Mouse (Mus musculus) brain, embryonic 14.5 days (tissue): ENCODE data around the gene Tdrd6. TPM values are rescaled to one million over a fixed set of nuclear protein-coding genes. Genes with fewer than 3 reads are reported as not detected.
A peak's percentile ranks its signal among the peaks of the same experiment; 100 is the strongest.

Experiments
- DNase-seq: peaks from one replicate; pipeline ENCODE4 v3.0.0-alpha.2; 2011; ENCODE audit warnings: low read depth
- CTCF ChIP-seq: fragments of 200-500 bp; IDR thresholded peaks from 2 replicates; pipeline ENCODE4 v1.5.1; 2012; ENCODE audit warnings: inconsistent platforms, mild to moderate bottlenecking, moderate library complexity, borderline replicate concordance; ENCODE audit not compliant: insufficient read depth, insufficient read length; ENCODE audit errors: extremely low read depth
- POLR2A ChIP-seq: fragments of 200-500 bp; IDR thresholded peaks from 2 replicates; pipeline ENCODE4 v1.6.1; 2012; ENCODE audit warnings: mild to moderate bottlenecking, inconsistent platforms, borderline replicate concordance; ENCODE audit not compliant: poor library complexity, insufficient read depth, insufficient read length, severe bottlenecking; ENCODE audit errors: extremely low read depth
- polyA plus RNA-seq: library from polyadenylated mRNA; depleted of rRNA; stranded (reverse); fragments of >200 nt; gene quantifications from 2 replicates; pipeline ENCODE4 v1.2.3, GENCODE M21; 2012; rRNA removed

Gene Tdrd6
- polyA plus RNA-seq, 1 experiment = 0.83 TPM

- peak; percentile 53 for DNase-seq
- TF ChIP-seq CTCF (no peak), POLR2A (no peak)
Measured at GRCm38 (mm10) chr17:43573624-43574073, 56.5 kb downstream of the Tdrd6 start.

GRCm38 (mm10) chr17:43569287-43569686 lies 60.8 kb downstream of the Tdrd6 start:
- TF ChIP-seq POLR2A (no peak), CTCF (no peak)
- DNase-seq = no peak

GRCm38 (mm10) chr17:43567992-43568888 lies 61.9 kb downstream of the Tdrd6 start, which contains the start of gene Pla2g7:
TSS of gene Pla2g7 (plus strand) at chr17:43568098.
- no peak for TF ChIP-seq CTCF
- TF ChIP-seq POLR2A = no peak
- peak; percentile 73 for DNase-seq

GRCm38 (mm10) chr17:43567593-43567991 lies 62.5 kb downstream of the Tdrd6 start:
- DNase-seq = peak; percentile 35
- TF ChIP-seq CTCF = no peak
- TF ChIP-seq POLR2A = no peak

Other genes with a start within 250 kb of the Tdrd6 start
- 0.06 and 0.07 TPM in 2 replicates for gene Mep1a, start 127.5 kb downstream of the Tdrd6 start, polyA plus RNA-seq
- 0.53 and 0.82 TPM in 2 replicates for gene Ankrd66, start 86.7 kb downstream of the Tdrd6 start, polyA plus RNA-seq
- 6.4 and 16.5 TPM in 2 replicates for gene Pla2g7, start 62.2 kb downstream of the Tdrd6 start, polyA plus RNA-seq
- 66.5 and 70.7 TPM in 2 replicates for gene Slc25a27, start 36.9 kb upstream of the Tdrd6 start, polyA plus RNA-seq
- 5.3 and 5.5 TPM in 2 replicates for gene Cyp39a1, start 37.1 kb upstream of the Tdrd6 start, polyA plus RNA-seq
- gene Rcan2, start 171.1 kb upstream of the Tdrd6 start, polyA plus RNA-seq = 42.0 and 96.2 TPM in 2 replicates